Mouse (Mus musculus) bone marrow, adult 2 months (tissue): ENCODE results near the gene Cuedc2.

Experiments
- CTCF ChIP-seq: fragments of 200-500 bp; IDR thresholded peaks from 2 replicates; pipeline ENCODE4 v1.5.1; 2011; ENCODE audit warnings: low read length, control low read depth; ENCODE audit not compliant: control insufficient read depth, insufficient read depth
- POLR2A ChIP-seq: fragments of 200-500 bp; IDR thresholded peaks from 2 replicates; pipeline ENCODE4 v1.6.1; 2011; ENCODE audit warnings: low read depth, mild to moderate bottlenecking, control low read depth, low read length, borderline replicate concordance; ENCODE audit not compliant: control insufficient read depth

- no peak for TF ChIP-seq POLR2A
- no peak for TF ChIP-seq CTCF
These were observed 47.9 kb downstream of the Cuedc2 start for GRCm38 (mm10) chr19:46290535-46291105.
